Mouse (Mus musculus) liver, embryonic 14.5 days (tissue): ENCODE measurements around the gene Gm45713.

ENCODE experiments used
- CTCF ChIP-seq: IDR thresholded peaks from 2 replicates; pipeline ENCODE4 v1.5.1; 2016; ENCODE audit warnings: antibody characterized with exemption, low read depth, control low read depth
- EP300 ChIP-seq: IDR thresholded peaks from 2 replicates; pipeline ENCODE4 v1.6.1; 2016; ENCODE audit warnings: antibody characterized with exemption, low read depth

DNA sequence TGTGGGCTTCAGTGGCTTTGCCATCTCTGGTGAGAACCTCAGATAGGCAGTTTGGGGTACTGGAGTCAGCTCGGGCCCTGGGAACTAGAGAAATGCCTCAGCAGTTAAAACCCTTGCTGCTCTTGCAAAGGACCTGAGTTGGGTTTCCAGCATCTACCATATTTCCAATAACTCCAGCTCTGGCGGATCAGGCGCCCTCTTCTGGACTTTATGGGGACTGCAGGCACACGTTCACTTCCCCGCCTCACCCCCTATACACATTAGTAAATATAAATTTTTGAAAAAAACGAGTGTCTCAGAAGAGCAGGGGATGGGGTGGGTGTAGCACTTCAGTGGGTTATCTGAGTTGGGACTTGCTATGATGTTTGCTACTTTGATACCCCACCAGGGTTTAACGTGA, 36.9 kb upstream of the Gm45713 start:
- TF ChIP-seq CTCF (peak; percentile 79), EP300 (no peak)
